8 mouse cellular contexts compared by ENCODE assay signal in the genomic region with DNA sequence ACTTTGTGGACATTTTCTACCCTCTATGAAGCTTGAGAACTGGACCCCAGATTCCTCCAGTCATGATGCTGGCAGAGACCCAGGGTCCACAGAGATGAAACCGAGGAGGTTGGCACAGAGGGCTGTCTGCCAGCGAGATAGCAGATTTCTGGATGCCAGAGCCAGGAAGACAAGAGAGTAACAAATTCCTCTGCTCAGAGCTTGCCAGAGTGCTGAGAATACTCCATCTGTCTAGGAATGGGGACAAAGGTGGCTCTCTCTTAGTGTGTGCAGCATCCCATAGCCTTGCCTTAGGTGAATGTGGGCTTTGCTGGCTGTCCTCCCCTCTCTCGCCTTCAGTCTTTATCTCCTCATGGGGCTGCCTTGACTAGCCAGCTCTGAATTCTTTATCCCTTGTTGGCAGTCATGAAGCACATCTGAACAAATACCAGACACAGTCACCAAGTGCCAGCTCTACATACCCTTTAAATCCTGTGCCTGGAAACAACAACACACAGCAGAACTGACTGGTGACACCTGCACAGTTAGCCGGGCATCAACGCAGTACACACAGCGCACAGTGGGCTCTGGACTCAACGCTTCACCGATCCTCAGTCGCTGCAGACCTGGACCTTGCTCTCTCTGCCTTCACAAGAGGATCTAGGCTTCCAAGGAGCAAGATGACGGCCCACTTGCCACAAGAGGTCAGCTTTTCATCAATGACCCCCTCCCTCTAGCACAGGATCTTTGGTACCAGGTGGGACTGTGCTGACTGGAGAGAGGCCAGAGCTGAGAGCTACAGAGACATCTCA. TPM values are rescaled to one million over a fixed set of nuclear protein-coding genes. Genes with fewer than 3 reads are reported as not detected.
DNase-seq lines count a peak whose midpoint lies in the region; ATAC-seq lines count a peak whose summit lies in the region.

A gene (plus strand): TSS at position 260 of the 791 bp plus-strand sequence.

- H3K4me1 ChIP-seq in forebrain, embryonic 16.5 days (replicated peaks; ENCODE audit: control insufficient read depth, insufficient read depth, low read length): 0 out of 2 replicates have a peak, but pooled peaks cover 7% of the 10 kb centered on the region

- H3K27ac ChIP-seq in forebrain, embryonic 16.5 days (ENCODE audit: low read length): no peak within 1 kb of the TSS

- peak; percentile 33; the same call in 1 of the 2 replicates for ATAC-seq in forebrain, embryonic 16.5 days

- H3K9me3 ChIP-seq in forebrain, embryonic 16.5 days (ENCODE audit: control insufficient read depth, low read length): no peaks in the 10 kb centered on the region

- DNase-seq in ovary, postnatal 36 days (ENCODE audit: low spot score): peak; percentile 31
- no peak for DNase-seq in ovary, postnatal 10 days (ENCODE audit: low spot score)
- DNase-seq in kidney, postnatal 14 days: peak; percentile 62
- DNase-seq in testis, postnatal 14 days (ENCODE audit: low spot score): peak; percentile 58
- DNase-seq in yolk sac, embryonic 10.5 days (ENCODE audit: low spot score): no peak
- no peak for DNase-seq in gastrocnemius, adult 18-20 months (ENCODE audit: low spot score)
- no peak for DNase-seq in liver

- 71% methylated on average over 10 of the region's 10 CpGs for WGBS in forebrain, embryonic 16.5 days

- no peak within 1 kb of the TSS for H3K4me3 ChIP-seq in forebrain, embryonic 16.5 days (replicated peaks; ENCODE audit: low read length)

- H3K36me3 ChIP-seq in forebrain, embryonic 16.5 days (ENCODE audit: control insufficient read depth, insufficient read depth): no peaks in the 10 kb centered on the region

- H3K4me2 ChIP-seq in forebrain, embryonic 16.5 days (ENCODE audit: low read length): no peak within 1 kb of the TSS

- no peak within 1 kb of the TSS for H3K9ac ChIP-seq in forebrain, embryonic 16.5 days (replicated peaks; ENCODE audit: low read depth, low read length)

- H3K27me3 ChIP-seq in forebrain, embryonic 16.5 days (replicated peaks; ENCODE audit: control insufficient read depth, insufficient read depth, low read length): no peaks in the 10 kb centered on the region

RNA-seq across cellular contexts. Expression of the gene that starts here (rescaled TPM):
- polyA plus RNA-seq in forebrain, embryonic 16.5 days (2015; fragmentation: Nextera tagmentation; extraction: Ambion mirVana): 0.07 and 0.16 TPM in 2 replicates
- total RNA-seq in gastrocnemius, adult 18-20 months (2021): under 1 TPM in 1 of 2 experiments, not detected in 1; 0.14 TPM

Comparison
In these comparisons a context has a peak if more than half of its experiments do, and no peak if none do; other contexts are left out.
1. DNase-seq: peak in ovary, postnatal 36 days (single experiment), kidney, postnatal 14 days (single experiment) and testis, postnatal 14 days (single experiment); none in ovary, postnatal 10 days (single experiment), yolk sac, embryonic 10.5 days (single experiment), gastrocnemius, adult 18-20 months (single experiment) and liver (single experiment).
2. Peak in ATAC-seq in forebrain, embryonic 16.5 days; RNA of the gene not detected or under 1 TPM.